In the genomic region with DNA sequence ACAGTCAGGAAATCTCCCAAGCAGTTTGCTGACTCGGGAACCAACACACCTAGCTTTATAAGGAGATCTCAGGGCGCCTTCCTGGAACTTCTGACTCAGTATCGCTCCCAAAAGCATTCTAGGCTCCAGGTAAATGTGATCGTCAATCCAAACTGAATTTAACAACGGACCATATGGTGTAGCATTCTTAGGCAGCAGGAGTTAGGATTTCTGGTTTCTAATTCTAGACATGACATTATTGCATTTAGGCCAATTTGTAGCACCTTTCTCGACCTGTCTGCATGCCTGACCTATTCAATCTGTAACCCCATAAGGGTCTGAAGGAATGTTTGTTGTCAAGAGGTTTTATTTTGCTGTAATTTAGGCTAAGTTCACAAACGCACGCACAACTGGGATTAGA, we compare ENCODE assay signal across 8 mouse cellular contexts. TPM values are rescaled to one million over a fixed set of nuclear protein-coding genes. Genes with fewer than 3 reads are reported as not detected.
DNase-seq lines count a peak whose midpoint lies in the region; ATAC-seq and TF ChIP-seq lines count a peak whose summit lies in the region.

No protein-coding gene starts in this region.

- TF ChIP-seq POLR2A in testis, adult 2 months (IDR thresholded peaks at IDR 0.05; ENCODE audit: control insufficient read depth, low read depth, low read length) = no peak

- H3K9ac ChIP-seq in limb, embryonic 15.5 days = no peak overlapping the region
- peak overlapping the region; percentile 69 for H3K9ac ChIP-seq in stomach, postnatal 0 days (ENCODE audit: low read length)

- no peak for ATAC-seq in limb, embryonic 15.5 days (ENCODE audit: insufficient number of reproducible peaks, low FRiP score, low TSS enrichment, low read depth)
- ATAC-seq in stomach, postnatal 0 days (ENCODE audit: low FRiP score, low TSS enrichment) = no peak

- DNase-seq in cerebellum, adult 9-10 months = peak; percentile 81
- no peak for DNase-seq in cerebellum, adult 8-10 months
- DNase-seq in testis, postnatal 14 days (ENCODE audit: low spot score) = no peak
- DNase-seq in stomach, postnatal 0 days (ENCODE audit: low spot score) = peak; percentile 48
- no peak for DNase-seq in spleen, postnatal 14 days (ENCODE audit: low spot score in 2 of 2)
- DNase-seq in urinary bladder, postnatal 10 days (ENCODE audit: low spot score) = no peak

- no peak overlapping the region for H3K4me3 ChIP-seq in testis, adult 2 months (ENCODE audit: control insufficient read depth, low read depth, low read length)
- H3K4me3 ChIP-seq in limb, embryonic 15.5 days = peak overlapping the region; percentile 70
- H3K4me3 ChIP-seq in stomach, postnatal 0 days (ENCODE audit: low read depth, low read length) = peak overlapping the region; percentile 66

- no peak for TF ChIP-seq EP300 in stomach, postnatal 0 days (optimal IDR thresholded peaks at IDR 0.05)

- peak overlapping the region; percentile 54 for H3K4me2 ChIP-seq in limb, embryonic 15.5 days
- peak overlapping the region; percentile 72 for H3K4me2 ChIP-seq in stomach, postnatal 0 days (replicated peaks; ENCODE audit: low read depth)

- WGBS in limb, embryonic 15.5 days = 59% methylated on average over 8 of the region's 8 CpGs
- 58% methylated on average over 8 of the region's 8 CpGs for WGBS in stomach, postnatal 0 days

- TF ChIP-seq CTCF in testis, adult 2 months (IDR thresholded peaks at IDR 0.05; ENCODE audit: control insufficient read depth, insufficient read depth, insufficient replicate concordance, low read depth, low read length) = no peak
- TF ChIP-seq CTCF in stomach, postnatal 0 days (IDR thresholded peaks at IDR 0.05; ENCODE audit: low read depth) = no peak

- H3K36me3 ChIP-seq in testis, adult 2 months (ENCODE audit: control insufficient read depth, insufficient read depth, low read length) = no peaks in the 10 kb centered on the region
- no peaks in the 10 kb centered on the region for H3K36me3 ChIP-seq in limb, embryonic 15.5 days
- H3K36me3 ChIP-seq in stomach, postnatal 0 days (ENCODE audit: control insufficient read depth, insufficient read depth, low read length) = no peaks in the 10 kb centered on the region

- H3K27ac ChIP-seq in testis, adult 2 months (ENCODE audit: control insufficient read depth, insufficient read depth, low read depth, low read length) = peak overlapping the region; percentile 91; the same call in 1 of the 2 replicates
- H3K27ac ChIP-seq in limb, embryonic 15.5 days = peak overlapping the region; percentile 97
- peak overlapping the region; percentile 93 for H3K27ac ChIP-seq in stomach, postnatal 0 days (replicated peaks)

- H3K27me3 ChIP-seq in testis, adult 2 months (ENCODE audit: control insufficient read depth, insufficient read depth, low read length) = no peaks in the 10 kb centered on the region
- no peaks in the 10 kb centered on the region for H3K27me3 ChIP-seq in limb, embryonic 15.5 days
- H3K27me3 ChIP-seq in stomach, postnatal 0 days (ENCODE audit: control insufficient read depth, insufficient read depth, low read length) = no peaks in the 10 kb centered on the region

- H3K4me1 ChIP-seq in testis, adult 2 months (ENCODE audit: control insufficient read depth, insufficient read depth, low read length) = no peaks in the 10 kb centered on the region; the same call in none of the 2 replicates
- peaks cover 7% of the 10 kb centered on the region; the same call in 1 of the 2 replicates for H3K4me1 ChIP-seq in limb, embryonic 15.5 days
- 0 out of 2 replicates have a peak, but pooled peaks cover 3% of the 10 kb centered on the region for H3K4me1 ChIP-seq in stomach, postnatal 0 days (replicated peaks; ENCODE audit: control insufficient read depth, insufficient read depth)

- H3K9me3 ChIP-seq in limb, embryonic 15.5 days = no peaks in the 10 kb centered on the region
- H3K9me3 ChIP-seq in stomach, postnatal 0 days (ENCODE audit: control insufficient read depth, low read length) = no peaks in the 10 kb centered on the region

RNA-seq across cellular contexts. Expression of a gene that starts 0.9 kb away (rescaled TPM):
- polyA plus RNA-seq in testis, adult 2 months (2012; rRNA removed) = 2.5 and 3.3 TPM in 2 replicates
- polyA plus RNA-seq in limb, embryonic 15.5 days (2015; fragmentation: Nextera tagmentation; extraction: Ambion mirVana) = 41.6 and 43.9 TPM in 2 replicates
- polyA plus RNA-seq in stomach, postnatal 0 days (2015; fragmentation: Nextera tagmentation; extraction: Ambion mirVana) = 35.3 and 35.7 TPM in 2 replicates

RNA-seq across cellular contexts. Expression of a gene that starts 7.8 kb away (rescaled TPM):
- polyA plus RNA-seq in testis, adult 2 months (2012; rRNA removed) = 158 and 227 TPM in 2 replicates
- 1.1 and 1.3 TPM in 2 replicates for polyA plus RNA-seq in limb, embryonic 15.5 days (2015; fragmentation: Nextera tagmentation; extraction: Ambion mirVana)
- polyA plus RNA-seq in stomach, postnatal 0 days (2015; fragmentation: Nextera tagmentation; extraction: Ambion mirVana) = 2.6 TPM in 2 replicates

Comparison
In these comparisons a context has a peak if more than half of its experiments do, and no peak if none do; other contexts are left out.
1. DNase-seq: peak in cerebellum, adult 9-10 months (single experiment) and stomach, postnatal 0 days (single experiment); none in cerebellum, adult 8-10 months (single experiment), testis, postnatal 14 days (single experiment), spleen, postnatal 14 days (0 of 2) and urinary bladder, postnatal 10 days (single experiment).
2. RNA of a gene that starts 7.8 kb away (polyA plus RNA-seq): 158 to 227 TPM in testis, adult 2 months; 2.6 TPM in stomach, postnatal 0 days and 1.1 to 1.3 TPM in limb, embryonic 15.5 days; every median in the first group is over 10 times any median in the second.
3. Peak in every context shown above with its lines, with median percentiles within 50 percentile points of each other: H3K27ac ChIP-seq.